Mouse (Mus musculus) olfactory bulb, adult 2 months (tissue): ENCODE data around the gene Slc46a3.

Experiments used
- CTCF ChIP-seq: fragments of 200-500 bp; IDR thresholded peaks from 2 replicates; pipeline ENCODE4 v1.5.1; 2012; ENCODE audit warnings: low read depth, mild to moderate bottlenecking, low read length, moderate library complexity; ENCODE audit not compliant: insufficient read depth
- POLR2A ChIP-seq: fragments of 200-500 bp; IDR thresholded peaks from 2 replicates; pipeline ENCODE4 v1.6.1; 2012; ENCODE audit warnings: mild to moderate bottlenecking, low read depth, low read length, moderate library complexity; ENCODE audit not compliant: insufficient read depth

DNA sequence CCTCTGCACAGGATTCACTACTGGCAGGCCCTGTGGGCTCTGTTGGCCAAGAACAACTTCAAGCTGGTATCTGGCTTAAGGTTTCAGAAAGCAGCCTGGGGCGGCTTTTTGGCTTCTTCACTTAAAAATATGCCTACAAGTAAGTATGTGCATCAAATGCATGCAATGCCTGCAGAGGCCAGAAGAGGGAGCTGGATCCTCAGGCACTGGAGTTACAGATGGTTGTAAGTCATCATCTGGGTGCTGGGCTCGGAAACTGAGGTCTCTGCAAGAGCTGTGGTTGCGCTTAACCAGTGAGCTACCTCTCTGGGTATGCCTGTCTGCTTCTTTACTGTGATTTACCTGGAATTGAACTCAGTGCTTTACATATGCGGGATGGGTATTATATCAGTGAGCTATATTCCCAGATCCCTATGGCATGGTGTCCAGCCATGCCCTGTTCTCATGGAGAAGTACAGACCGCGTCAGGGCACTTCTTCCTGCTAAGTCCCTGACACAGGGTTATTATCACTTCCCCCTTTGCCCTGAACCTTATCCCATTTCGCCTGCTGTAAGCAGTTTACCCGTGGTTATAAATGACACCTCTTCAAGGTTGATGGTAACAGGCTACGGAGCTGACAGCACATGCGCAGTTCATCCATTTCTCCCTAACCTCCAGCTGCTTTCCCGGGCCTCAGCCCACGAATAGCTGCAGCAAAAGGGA, 16.3 kb upstream of the Slc46a3 start:
- TF ChIP-seq CTCF, result no peak
- TF ChIP-seq POLR2A, result no peak
